Mouse (Mus musculus) kidney, adult 11 months (tissue): ENCODE measurements around the gene Farsa.

Experiments used
- DNase-seq: peaks from one replicate; pipeline ENCODE4 v3.0.0; 2022

The Farsa gene

DNA sequence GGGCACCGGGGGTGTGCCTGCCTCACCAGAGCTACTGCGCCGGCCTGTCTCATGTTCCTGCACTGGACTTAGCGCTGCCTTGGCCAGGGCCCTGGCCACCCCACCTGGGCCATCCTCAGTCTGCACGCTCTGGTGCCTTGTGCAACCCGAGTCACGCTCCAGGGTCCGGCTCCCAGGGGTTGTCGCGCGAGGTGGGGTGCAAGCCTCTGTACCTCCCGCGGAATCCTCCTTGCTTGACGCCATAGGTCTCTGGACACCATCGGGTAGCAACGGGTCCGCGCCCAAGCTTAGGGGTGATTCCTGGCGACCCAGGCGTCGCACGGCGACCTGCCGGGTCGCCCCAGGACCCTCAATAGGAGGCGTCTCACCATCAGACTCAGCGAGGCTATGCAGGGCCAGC lies 55.6 kb downstream of the Farsa start:
- DNase-seq = no peak

- DNase-seq = peak; percentile 83
These were observed 56.2 kb downstream of the Farsa start for GRCm38 (mm10) chr8:84912895-84913501.

- no peak for DNase-seq
These were observed 56.7 kb downstream of the Farsa start for GRCm38 (mm10) chr8:84913502-84913900.

DNA sequence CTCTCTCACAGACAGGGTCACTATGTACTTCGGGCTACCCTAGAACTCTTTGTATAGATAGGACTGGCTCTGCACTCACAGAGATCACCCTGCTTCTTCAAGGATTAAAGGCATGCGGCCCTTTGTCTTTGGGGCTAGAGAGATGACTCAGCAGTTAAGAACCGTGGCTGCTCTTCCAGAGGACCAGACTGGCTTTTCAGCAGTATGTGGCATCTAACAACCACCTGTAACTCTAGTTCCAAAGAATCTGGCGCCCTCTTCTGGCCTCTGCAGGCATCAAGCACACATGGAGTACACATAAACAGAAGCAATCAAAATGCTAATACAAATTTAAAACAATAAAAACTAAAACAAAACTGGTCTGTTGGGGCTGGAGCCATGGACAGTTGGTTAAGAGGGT lies 57.2 kb downstream of the Farsa start:
- no peak for DNase-seq

DNA sequence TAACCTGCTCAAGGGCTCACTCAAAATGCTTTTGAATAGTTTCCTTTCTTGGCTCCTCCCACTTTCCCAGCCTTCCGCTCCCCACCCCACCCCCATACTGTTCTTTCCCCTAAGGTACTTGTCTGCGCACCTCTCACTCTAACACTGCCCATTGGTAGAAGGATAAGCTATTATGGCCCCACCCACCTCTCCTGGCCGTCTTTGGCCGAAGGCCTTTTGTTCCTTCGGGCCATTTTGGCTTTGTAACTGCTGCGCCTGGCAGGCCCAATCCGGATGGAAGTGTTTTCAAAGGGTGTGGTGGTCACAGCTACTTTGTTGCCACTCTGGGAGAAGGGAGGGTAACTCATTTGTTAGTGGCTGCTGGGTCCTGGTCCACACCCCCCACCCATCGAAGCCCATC lies 58.5 kb downstream of the Farsa start:
- DNase-seq = no peak

DNA sequence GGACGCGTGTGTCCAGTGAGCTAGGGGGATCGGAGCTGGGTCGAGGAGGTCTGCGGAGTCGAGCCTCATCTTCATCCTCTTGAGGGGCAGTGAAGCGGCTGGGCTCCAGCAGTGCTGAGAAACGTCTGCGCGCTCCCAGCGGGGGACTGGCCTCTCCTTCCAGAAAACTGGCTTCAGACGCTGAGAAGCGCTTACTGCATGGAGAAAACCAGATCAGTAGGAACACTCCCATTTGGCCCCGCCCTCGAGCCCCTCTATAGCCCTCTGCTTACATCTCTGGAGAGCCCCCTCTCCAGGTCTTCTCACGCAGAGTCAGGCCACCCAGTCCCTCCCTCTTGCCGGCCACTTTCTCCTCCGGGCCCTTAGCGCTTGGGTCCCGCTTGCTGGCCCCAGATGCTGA lies 61.0 kb downstream of the Farsa start:
- no peak for DNase-seq

DNA sequence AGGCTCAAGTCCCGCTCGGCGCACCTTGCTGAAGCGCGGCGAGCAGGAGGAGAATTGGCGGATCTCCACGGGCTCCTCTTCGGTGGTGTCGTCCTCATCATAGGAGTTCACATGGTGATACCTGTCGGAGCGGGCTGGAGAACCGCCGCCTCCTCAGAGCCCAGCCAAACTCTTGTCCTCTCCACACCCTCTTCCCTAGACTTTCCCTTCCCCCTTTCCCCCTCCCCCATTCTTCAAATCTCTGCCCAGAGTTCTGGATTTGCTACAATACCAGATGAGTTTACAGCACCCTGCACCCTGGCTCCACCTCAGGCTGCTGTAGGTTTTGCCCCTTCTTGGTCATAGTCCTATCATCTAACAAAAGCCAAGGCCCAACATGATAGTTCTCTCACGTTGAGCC lies 61.9 kb downstream of the Farsa start:
- DNase-seq = no peak
